Mouse (Mus musculus): ENCODE data around the gene Pkig.

The Pkig gene

GRCm38 (mm10) chr2:163758146-163758545, 100.0 kb downstream of the Pkig start:
- DNase-seq (ENCODE audit: low spot score), result no peak

GRCm38 (mm10) chr2:163760589-163760988, 102.4 kb downstream of the Pkig start:
- DNase-seq (ENCODE audit: low spot score), result no peak

- DNase-seq (ENCODE audit: low spot score), result no peak
Measured at GRCm38 (mm10) chr2:163761402-163761801, 103.2 kb downstream of the Pkig start.

- no peak for DNase-seq (ENCODE audit: low spot score)
Measured at GRCm38 (mm10) chr2:163766261-163766660, 108.1 kb downstream of the Pkig start.

GRCm38 (mm10) chr2:163766890-163767289, 108.7 kb downstream of the Pkig start:
- DNase-seq (ENCODE audit: low spot score), result no peak

- DNase-seq (ENCODE audit: low spot score), result no peak
Measured at GRCm38 (mm10) chr2:163770731-163771130, 112.5 kb downstream of the Pkig start.
